In genomic region chr11:6313874-6314406, GRCm38 (mm10) we compare ENCODE assay signal across 18 mouse cellular contexts. TPM values are rescaled to one million over a fixed set of nuclear protein-coding genes. Genes with fewer than 3 reads are reported as not detected.
A peak's percentile ranks its signal among the peaks of the same experiment; 100 is the strongest.
DNase-seq lines count a peak whose midpoint lies in the region; ATAC-seq lines count a peak whose summit lies in the region.
"Had no signal": no experiment of that assay in that cellular context is flagged by ENCODE, and none has a peak within 500 bp of the region (broad histone marks: within the 10 kb centered on the region; RNA-seq: fewer than 3 reads in every experiment).

No protein-coding gene starts in this region.

- H3K4me2 ChIP-seq in heart, embryonic 12.5 days: no peak overlapping the region
- H3K4me2 ChIP-seq: forebrain, embryonic 13.5 days; heart, embryonic 11.5 days; hindbrain, embryonic 14.5 days had no signal

- no peak overlapping the region for H3K27ac ChIP-seq in heart, embryonic 12.5 days (ENCODE audit: poor library complexity, severe bottlenecking)
- H3K27ac ChIP-seq: embryonic facial prominence, embryonic 10.5 days; forebrain, embryonic 13.5 days; heart, adult 2 months; hindbrain, embryonic 10.5 days; hindbrain, embryonic 14.5 days had no signal

- intact Hi-C loops in left cerebral cortex, postnatal 25 days (cut with DNase I): no loop called here

- no peaks in the 10 kb centered on the region for H3K27me3 ChIP-seq in heart, embryonic 12.5 days (replicated peaks)
- H3K27me3 ChIP-seq: forebrain, embryonic 13.5 days had no signal

- WGBS in heart, embryonic 12.5 days: 80% methylated on average over 7 of the region's 7 CpGs

- DNase-seq in adrenal gland, adult (ENCODE audit: inconsistent age in 2 of 2, low spot score in 1 of 2): peak; percentile 15 to 59
- DNase-seq in adrenal gland, postnatal 25 days: no peak
- peak; percentile 61 for DNase-seq in heart, adult 11 months
- DNase-seq in left cerebral cortex, postnatal 25 days (ENCODE audit: low spot score in 2 of 2): peak; percentile 18 to 47
- no peak for DNase-seq in left cerebral cortex, adult 11 months (ENCODE audit: low spot score)
- peak; percentile 22 for DNase-seq in A20 (ENCODE audit: low read depth, low spot score)
- no peak for DNase-seq in gastrocnemius, postnatal 10 days
- DNase-seq: adrenal gland, adult 2 months; cerebellum, adult 2 months; cerebellum, postnatal 10 days; forebrain, postnatal 0 days; heart, adult 2 months had no signal

- no peak overlapping the region for H3K4me3 ChIP-seq in heart, embryonic 12.5 days
- H3K4me3 ChIP-seq: embryonic facial prominence, embryonic 10.5 days; forebrain, embryonic 13.5 days; heart, adult 2 months; hindbrain, embryonic 10.5 days had no signal

- H3K9me3 ChIP-seq in heart, embryonic 12.5 days (replicated peaks): no peaks in the 10 kb centered on the region
- H3K9me3 ChIP-seq: embryonic facial prominence, embryonic 10.5 days; forebrain, embryonic 13.5 days; hindbrain, embryonic 10.5 days had no signal

- no peak for ATAC-seq in heart, embryonic 12.5 days (ENCODE audit: insufficient number of reproducible peaks, low FRiP score)
- ATAC-seq: forebrain, embryonic 13.5 days; forebrain, postnatal 0 days had no signal

- peaks cover 85% of the 10 kb centered on the region for H3K36me3 ChIP-seq in heart, embryonic 12.5 days

- no peak overlapping the region for H3K9ac ChIP-seq in heart, embryonic 12.5 days
- H3K9ac ChIP-seq: forebrain, embryonic 13.5 days; forebrain, postnatal 0 days; hindbrain, embryonic 14.5 days had no signal

- no peaks in the 10 kb centered on the region for H3K4me1 ChIP-seq in heart, embryonic 12.5 days (replicated peaks)
- H3K4me1 ChIP-seq: embryonic facial prominence, embryonic 10.5 days; forebrain, embryonic 13.5 days; hindbrain, embryonic 10.5 days had no signal

RNA-seq across cellular contexts. Expression of gene Ogdh, which starts 22.5 kb away (rescaled TPM):
- 547 and 550 TPM in 2 replicates for total RNA-seq in adrenal gland, postnatal 25 days (2021)
- polyA plus RNA-seq in heart, embryonic 12.5 days (2016; fragmentation: Nextera tagmentation; extraction: Ambion mirVana): 284 and 289 TPM in 2 replicates
- 100 to 1,000 TPM; 240 to 254 TPM for total RNA-seq in left cerebral cortex, postnatal 25 days (2021)
- 100 to 1,000 TPM; 437 to 480 TPM for total RNA-seq in gastrocnemius, postnatal 10 days (2021)

RNA-seq across cellular contexts. Expression of gene Tmed4, which starts 39.3 kb away (rescaled TPM):
- 93.1 and 105 TPM in 2 replicates for total RNA-seq in adrenal gland, postnatal 25 days (2021)
- polyA plus RNA-seq in heart, embryonic 12.5 days (2016; fragmentation: Nextera tagmentation; extraction: Ambion mirVana): 85.4 and 87.9 TPM in 2 replicates
- 10 to 100 TPM; 88.9 to 94.6 TPM for total RNA-seq in left cerebral cortex, postnatal 25 days (2021)
- total RNA-seq in gastrocnemius, postnatal 10 days (2021): 10 to 100 TPM; 63.9 to 64.0 TPM

RNA-seq across cellular contexts. Expression of gene Ddx56, which starts 46.4 kb away (rescaled TPM):
- 52.5 and 57.3 TPM in 2 replicates for total RNA-seq in adrenal gland, postnatal 25 days (2021)
- polyA plus RNA-seq in heart, embryonic 12.5 days (2016; fragmentation: Nextera tagmentation; extraction: Ambion mirVana): 64.2 and 67.1 TPM in 2 replicates
- 10 to 100 TPM; 43.9 to 44.4 TPM for total RNA-seq in left cerebral cortex, postnatal 25 days (2021)
- 10 to 100 TPM; 28.6 to 29.5 TPM for total RNA-seq in gastrocnemius, postnatal 10 days (2021)

Comparison
In these comparisons a context has a peak if more than half of its experiments do, and no peak if none do; other contexts are left out.
1. DNase-seq: peak in adrenal gland, adult (2 of 2), heart, adult 11 months (single experiment), left cerebral cortex, postnatal 25 days (2 of 2) and A20 (single experiment); none in adrenal gland, postnatal 25 days (single experiment), left cerebral cortex, adult 11 months (single experiment) and gastrocnemius, postnatal 10 days (single experiment).